Mouse (Mus musculus): ENCODE results near the gene Bms1. TPM values are rescaled to one million over a fixed set of nuclear protein-coding genes. Genes with fewer than 3 reads are reported as not detected.

Gene Bms1
- polyA plus RNA-seq, 1 experiment: 18.8 TPM

- Histone ChIP-seq H3K4me3 (ENCODE audit: insufficient read depth, low read length) (no peak overlapping the region), H3K4me1 (ENCODE audit: control insufficient read depth, insufficient read depth, low read length) (no peaks in the 10 kb centered on the region), H3K27ac (ENCODE audit: insufficient read depth, low read length) (no peak overlapping the region)
- TF ChIP-seq POLR2A (IDR thresholded peaks at IDR 0.05; ENCODE audit: extremely low read depth, insufficient read depth, low read length) (no peak), CTCF (IDR thresholded peaks at IDR 0.05; ENCODE audit: extremely low read depth, insufficient read depth, low read length) (no peak)
These were observed 82.5 kb downstream of the Bms1 start for GRCm38 (mm10) chr6:118336541-118337480.

GRCm38 (mm10) chr6:118335934-118336450, 83.3 kb downstream of the Bms1 start:
- TF ChIP-seq CTCF (IDR thresholded peaks at IDR 0.05; ENCODE audit: extremely low read depth, insufficient read depth, low read length) (no peak), POLR2A (IDR thresholded peaks at IDR 0.05; ENCODE audit: extremely low read depth, insufficient read depth, low read length) (no peak)
- H3K4me1 ChIP-seq (ENCODE audit: control insufficient read depth, insufficient read depth, low read length): no peaks in the 10 kb centered on the region
- no peak overlapping the region for H3K4me3 ChIP-seq (ENCODE audit: insufficient read depth, low read length)
- no peak overlapping the region for H3K27ac ChIP-seq (ENCODE audit: insufficient read depth, low read length)

- Histone ChIP-seq H3K27ac (ENCODE audit: insufficient read depth, low read length) (no peak overlapping the region), H3K4me3 (ENCODE audit: insufficient read depth, low read length) (no peak overlapping the region), H3K4me1 (ENCODE audit: control insufficient read depth, insufficient read depth, low read length) (no peaks in the 10 kb centered on the region)
- no peak for TF ChIP-seq POLR2A (IDR thresholded peaks at IDR 0.05; ENCODE audit: extremely low read depth, insufficient read depth, low read length)
- TF ChIP-seq CTCF (IDR thresholded peaks at IDR 0.05; ENCODE audit: extremely low read depth, insufficient read depth, low read length): no peak
These were observed 85.4 kb downstream of the Bms1 start for GRCm38 (mm10) chr6:118333861-118334260.

Other genes starting within 250 kb of the Bms1 start
- 1.8 and 2.0 TPM in 2 replicates for gene Ret, start 221.8 kb downstream of the Bms1 start, polyA plus RNA-seq (2012; rRNA removed)
- 7.7 and 7.8 TPM in 2 replicates for gene Zfp248, start 36.1 kb upstream of the Bms1 start, polyA plus RNA-seq (2012; rRNA removed)
- gene Zfp9, start 59.8 kb upstream of the Bms1 start, polyA plus RNA-seq (2012; rRNA removed): 15.1 and 16.5 TPM in 2 replicates
- 7.0 and 7.1 TPM in 2 replicates for gene Ankrd26, start 142.8 kb upstream of the Bms1 start, polyA plus RNA-seq (2012; rRNA removed)

All from cortical plate, adult 2 months (tissue).